Mouse (Mus musculus) liver, postnatal 0 days (tissue): ENCODE results near the gene Top2a. TPM values are rescaled to one million over a fixed set of nuclear protein-coding genes. Genes with fewer than 3 reads are reported as not detected.
A peak's percentile ranks its signal among the peaks of the same experiment; 100 is the strongest.

Experiments
- ATAC-seq: fragments of 200-750 bp; cut with Nextera tagmentation; 2 replicates; pipeline ENCODE4 v1.8.0; 2017; ENCODE audit warnings: mild to moderate bottlenecking, moderate library complexity
- DNase-seq: peaks from one replicate; pipeline ENCODE4 v3.0.0-alpha.2; 2016
- H3K27ac ChIP-seq: fragments of 300-500 bp; sonication (generic); 2 replicates; pipeline ENCODE4 v1.5.1; 2014; ENCODE audit warnings: antibody characterized with exemption, moderate library complexity, mild to moderate bottlenecking, low read depth
- H3K27me3 ChIP-seq: fragments of 300-500 bp; sonication (generic); 2 replicates; pipeline ENCODE4 v1.6.1; 2014; ENCODE audit warnings: low read length, control low read depth, mixed read lengths; ENCODE audit not compliant: insufficient read depth
- H3K36me3 ChIP-seq: fragments of 300-500 bp; sonication (generic); replicated peaks from 2 replicates; pipeline ENCODE4 v1.6.1; 2014; ENCODE audit warnings: mild to moderate bottlenecking, control low read depth, low read length, moderate library complexity, mixed read lengths; ENCODE audit not compliant: insufficient read depth
- H3K4me1 ChIP-seq: fragments of 300-500 bp; sonication (generic); 2 replicates; pipeline ENCODE4 v1.6.1; 2014; ENCODE audit warnings: antibody characterized with exemption, mild to moderate bottlenecking, control low read depth; ENCODE audit not compliant: insufficient read depth
- H3K4me2 ChIP-seq: fragments of 300-500 bp; sonication (generic); 2 replicates; pipeline ENCODE4 v1.6.1; 2014; ENCODE audit warnings: low read depth, mild to moderate bottlenecking, low read length, moderate library complexity, mixed read lengths
- H3K4me3 ChIP-seq: fragments of 300-500 bp; sonication (generic); 2 replicates; pipeline ENCODE4 v1.5.1; 2014; ENCODE audit warnings: low read depth, low read length
- H3K9ac ChIP-seq: fragments of 300-500 bp; sonication (generic); replicated peaks from 2 replicates; pipeline ENCODE4 v1.6.1; 2014; ENCODE audit warnings: mild to moderate bottlenecking, moderate library complexity
- H3K9me3 ChIP-seq: fragments of 300-500 bp; sonication (generic); 2 replicates; pipeline ENCODE4 v1.6.1; 2016; ENCODE audit warnings: mild to moderate bottlenecking, control low read depth, low read length, mixed read lengths
- CTCF ChIP-seq: sonication (generic); IDR thresholded peaks from 2 replicates; pipeline ENCODE4 v1.5.1; 2016; ENCODE audit warnings: antibody characterized with exemption, low read depth
- EP300 ChIP-seq: IDR thresholded peaks from 2 replicates; pipeline ENCODE4 v1.6.1; 2016; ENCODE audit warnings: antibody characterized with exemption, low read depth, mild to moderate bottlenecking
- WGBS: fragments of 180-500 bp; shearing (Covaris S2); extraction: QIAGEN DNeasy Blood & Tissue Kit; methylation state at CpG from one replicate; pipeline ENCODE4 v1.1.7; 2014; ENCODE audit not compliant: insufficient replicate concordance; 5-methylcytosine and 5-hydroxymethylcytosine counted together
- polyA plus RNA-seq: library from polyadenylated mRNA; unstranded; fragments of >200 nt; fragmentation: Nextera tagmentation; extraction: Ambion mirVana; gene quantifications from 2 replicates; pipeline ENCODE4 v1.2.1, GENCODE M21; 2015

The Top2a gene
- polyA plus RNA-seq, 1 experiment from 2014 or later = 90.2 TPM

GRCm38 (mm10) chr11:98964616-98965415 lies 59.2 kb downstream of the Top2a start:
- H3K9me3 ChIP-seq = no peaks in the 10 kb centered on the region
- DNase-seq (no peak), ATAC-seq (no peak)
- peaks cover 15% of the 10 kb centered on the region for H3K36me3 ChIP-seq
- H3K4me1 ChIP-seq = peaks cover 52% of the 10 kb centered on the region
- TF ChIP-seq EP300 (no peak), CTCF (no peak)
- peaks cover 34% of the 10 kb centered on the region for H3K27me3 ChIP-seq
- WGBS = 44% methylated on average over 15 of the region's 15 CpGs
- peak overlapping the region; percentile 99 for H3K4me2 ChIP-seq
- peak overlapping the region; percentile 50; the same call in 1 of the 2 replicates for H3K9ac ChIP-seq
- peak overlapping the region; percentile 74 for H3K27ac ChIP-seq
- no peak overlapping the region for H3K4me3 ChIP-seq

- Histone ChIP-seq H3K36me3 (peaks cover 11% of the 10 kb centered on the region), H3K9me3 (no peaks in the 10 kb centered on the region), H3K4me3 (peak overlapping the region; percentile 64), H3K9ac (peak overlapping the region; percentile 50), H3K4me1 (peaks cover 56% of the 10 kb centered on the region), H3K4me2 (peak overlapping the region; percentile 99), H3K27me3 (peaks cover 34% of the 10 kb centered on the region), H3K27ac (peak overlapping the region; percentile 74)
- TF ChIP-seq EP300 = no peak
- no peak for TF ChIP-seq CTCF
- ATAC-seq (no peak), DNase-seq (no peak)
- WGBS = 19% methylated on average over 6 of the region's 6 CpGs
Measured at GRCm38 (mm10) chr11:98964201-98964615, 59.8 kb downstream of the Top2a start.

- under 1% methylated on average over 30 of the region's 32 CpGs for WGBS
- peaks cover 58% of the 10 kb centered on the region for H3K4me1 ChIP-seq
Measured at GRCm38 (mm10) chr11:98963191-98964021, 60.6 kb downstream of the Top2a start.

GRCm38 (mm10) chr11:98962421-98963095 lies 61.4 kb downstream of the Top2a start:
- TF ChIP-seq CTCF (no peak), EP300 (no peak)
- ATAC-seq (no peak), DNase-seq (peak; percentile 22)
- Histone ChIP-seq H3K4me3 (peak overlapping the region; percentile 64), H3K4me2 (peak overlapping the region; percentile 99), H3K27me3 (peaks cover 34% of the 10 kb centered on the region), H3K36me3 (peaks cover 1% of the 10 kb centered on the region), H3K9me3 (no peaks in the 10 kb centered on the region), H3K27ac (peak overlapping the region; percentile 67), H3K9ac (peak overlapping the region; percentile 50; the same call in 1 of the 2 replicates), H3K4me1 (peaks cover 65% of the 10 kb centered on the region)
- 12% methylated on average over 12 of the region's 12 CpGs for WGBS

More at GRCm38 (mm10) chr11:98963191-98964021, 60.6 kb downstream of the Top2a start:
- ATAC-seq = peak; percentile 43
- H3K9me3 ChIP-seq = no peaks in the 10 kb centered on the region
- DNase-seq = peak; percentile 73
- peak overlapping the region; percentile 64 for H3K4me3 ChIP-seq
- peaks cover 10% of the 10 kb centered on the region for H3K36me3 ChIP-seq
- peak overlapping the region; percentile 74 for H3K27ac ChIP-seq
- H3K4me2 ChIP-seq = peak overlapping the region; percentile 99
- peaks cover 34% of the 10 kb centered on the region for H3K27me3 ChIP-seq
- TF ChIP-seq EP300 (0 out of 2 replicates have a peak, but pooled peaks have one; percentile 35), CTCF (no peak)
- H3K9ac ChIP-seq = peak overlapping the region; percentile 50

GRCm38 (mm10) chr11:98961766-98962165 lies 62.2 kb downstream of the Top2a start:
- Histone ChIP-seq H3K36me3 (no peaks in the 10 kb centered on the region; the same call in 1 of the 2 replicates), H3K9ac (peak overlapping the region; percentile 71), H3K4me3 (peak overlapping the region; percentile 64), H3K4me2 (peak overlapping the region; percentile 99), H3K9me3 (no peaks in the 10 kb centered on the region), H3K27ac (peak overlapping the region; percentile 24; the same call in 1 of the 2 replicates), H3K4me1 (peaks cover 67% of the 10 kb centered on the region), H3K27me3 (peaks cover 34% of the 10 kb centered on the region)
- TF ChIP-seq CTCF (no peak), EP300 (no peak)
- ATAC-seq (no peak), DNase-seq (peak; percentile 18)
- 10% methylated on average over 8 of the region's 8 CpGs for WGBS
